Mouse (Mus musculus): ENCODE results near the gene Terb1.

- TF ChIP-seq CTCF (conservative IDR thresholded peaks at IDR 0.05; ENCODE audit: low read length) (no peak), POU5F1 (IDR thresholded peaks at IDR 0.05; ENCODE audit: borderline replicate concordance, low read length) (no peak), NANOG (IDR thresholded peaks at IDR 0.05; ENCODE audit: borderline replicate concordance, low read length) (no peak)
Observed at GRCm38 (mm10) chr8:104538896-104539295, 29.2 kb upstream of the Terb1 start.
